Mouse (Mus musculus): ENCODE results near the gene Fndc3b. TPM values are rescaled to one million over a fixed set of nuclear protein-coding genes. Genes with fewer than 3 reads are reported as not detected.

The Fndc3b gene
- total RNA-seq, 2 experiments from 2014 or later = 30.8 to 35.4 TPM

DNA sequence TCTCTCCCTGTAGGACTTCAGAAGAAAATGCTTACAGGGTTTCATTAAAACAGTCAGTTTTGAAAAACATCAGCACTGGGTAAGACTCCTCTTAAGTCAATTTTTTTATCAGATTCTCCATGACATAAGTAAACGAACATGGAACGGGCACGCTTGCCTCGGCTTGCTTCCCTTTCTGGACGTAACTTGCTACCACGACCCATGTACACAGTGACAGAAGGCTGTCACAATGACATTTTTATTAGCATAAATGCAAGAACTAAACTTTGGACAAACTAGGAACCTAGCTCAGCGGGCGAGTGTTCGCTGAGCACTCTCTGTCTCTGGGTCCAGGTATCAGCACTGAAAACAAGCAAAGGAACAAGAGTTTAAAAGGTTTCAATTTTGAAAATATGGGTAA lies 136.9 kb downstream of the Fndc3b start:
- intact Hi-C loops (cut with DNase I; ENCODE audit: low total_unique reads) = no loop called here

DNA sequence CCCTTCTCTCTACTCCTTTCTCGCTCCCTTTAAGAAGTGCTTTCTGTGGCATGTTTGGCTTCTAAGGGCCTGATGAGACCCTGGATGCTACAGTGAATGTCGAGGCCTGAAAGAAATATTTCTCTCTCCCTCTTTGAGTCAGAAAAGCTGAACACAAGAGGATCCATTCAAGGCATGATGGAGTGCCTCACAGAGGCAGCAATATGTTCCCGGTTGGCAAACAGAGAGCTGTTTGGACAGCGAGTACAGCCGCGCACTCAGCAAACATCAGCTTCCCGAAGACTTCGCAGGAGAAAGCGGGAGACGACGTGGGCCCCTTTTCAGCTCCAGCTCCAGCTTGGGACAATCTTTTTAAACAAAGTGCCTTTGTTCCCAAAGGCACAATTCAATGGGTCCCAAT lies 137.6 kb downstream of the Fndc3b start:
- no peak for DNase-seq
- intact Hi-C loops (cut with DNase I; ENCODE audit: low total_unique reads) = no loop called here

More for the DNA sequence above, 136.9 kb downstream of the Fndc3b start:
- no peak for DNase-seq

DNA sequence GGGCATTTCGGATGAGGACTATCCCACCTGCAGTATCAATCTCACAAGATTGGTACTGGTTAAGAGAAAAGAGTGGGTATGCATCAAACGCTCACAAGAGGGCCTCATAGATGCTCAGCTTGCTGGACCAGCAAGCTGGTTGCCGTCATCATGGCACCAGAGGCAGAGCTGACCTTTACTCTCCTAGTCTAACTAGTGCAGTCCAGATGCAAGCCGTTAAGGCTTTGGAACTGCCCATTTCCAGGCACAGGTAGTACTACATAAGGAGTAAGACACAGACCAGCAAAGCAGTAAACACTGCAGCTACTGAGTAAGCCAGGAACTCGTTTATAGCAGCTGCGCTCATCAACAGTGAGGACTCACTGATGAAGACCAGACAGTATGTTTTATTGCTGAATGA lies 138.8 kb downstream of the Fndc3b start:
- DNase-seq = no peak
- intact Hi-C loops (cut with DNase I; ENCODE audit: low total_unique reads) = no loop called here

DNA sequence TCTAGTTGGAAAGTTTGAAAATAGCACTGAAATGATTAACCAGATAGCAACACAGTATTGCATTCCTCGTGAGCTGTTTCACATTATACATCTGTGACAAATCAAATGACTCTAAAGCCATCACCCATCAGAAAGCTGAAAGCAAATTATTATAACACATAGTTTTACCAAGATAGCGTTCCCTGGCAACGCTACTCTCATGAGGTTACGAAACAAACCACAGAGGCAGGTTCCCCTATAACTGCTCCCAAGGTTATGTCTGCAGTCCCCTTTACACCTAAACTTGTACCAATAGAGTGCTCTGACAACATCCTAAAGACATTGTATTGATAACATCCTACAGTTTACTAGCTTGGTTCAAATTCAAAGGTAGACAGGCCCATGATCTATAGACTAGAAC lies 145.8 kb downstream of the Fndc3b start:
- intact Hi-C loops (cut with DNase I; ENCODE audit: low total_unique reads) = no loop called here

DNA sequence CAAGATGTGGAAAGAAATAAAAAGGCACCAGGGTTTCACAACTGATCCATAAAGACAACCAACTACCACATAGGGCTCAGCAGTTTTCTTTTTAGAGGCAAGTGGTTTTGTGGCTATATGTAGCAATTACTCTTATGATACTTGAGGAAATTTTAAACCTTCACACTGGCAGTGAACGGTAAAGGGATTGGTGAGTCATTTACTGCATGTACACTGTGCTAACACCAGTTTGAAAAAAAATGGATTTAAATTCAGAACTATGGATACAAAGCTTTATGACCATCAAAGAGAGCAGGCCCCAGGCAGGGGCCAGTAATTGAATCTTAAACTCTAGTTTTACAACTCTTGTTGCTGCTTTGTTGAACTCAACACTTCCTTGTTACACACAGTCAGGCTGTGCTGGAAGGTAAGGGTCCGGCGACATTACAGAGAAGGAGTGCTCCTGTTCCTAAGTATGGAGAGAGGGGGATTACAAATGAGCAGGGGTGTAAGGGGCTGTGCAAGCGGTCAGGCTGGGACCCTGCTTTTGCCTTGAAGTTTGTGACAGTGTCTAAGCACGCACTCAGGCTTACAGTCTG lies 148.0 kb downstream of the Fndc3b start:
- intact Hi-C loops (cut with DNase I; ENCODE audit: low total_unique reads) = no loop called here
- DNase-seq = no peak

More for the DNA sequence above, 145.8 kb downstream of the Fndc3b start:
- DNase-seq = no peak

DNA sequence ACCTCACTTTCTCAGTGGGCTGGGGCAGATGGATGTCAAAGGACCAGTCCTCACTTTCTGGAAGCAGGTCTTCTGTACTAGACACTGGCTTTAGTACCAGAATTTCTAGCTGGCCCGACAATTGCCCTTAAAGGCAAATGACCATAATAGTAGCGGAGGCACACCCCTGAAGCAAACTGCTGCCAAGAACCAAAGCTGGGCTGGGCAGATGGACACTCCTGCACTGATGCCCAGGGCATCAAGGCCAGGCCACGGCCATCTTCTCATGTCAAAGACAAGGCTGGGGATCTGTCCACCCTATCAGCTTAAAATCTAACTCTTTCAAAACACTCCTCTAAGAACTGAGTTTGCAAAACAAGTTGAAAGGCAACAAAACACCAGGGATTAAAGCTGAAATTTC lies 148.6 kb downstream of the Fndc3b start:
- DNase-seq = no peak
- intact Hi-C loops (cut with DNase I; ENCODE audit: low total_unique reads) = no loop called here

DNA sequence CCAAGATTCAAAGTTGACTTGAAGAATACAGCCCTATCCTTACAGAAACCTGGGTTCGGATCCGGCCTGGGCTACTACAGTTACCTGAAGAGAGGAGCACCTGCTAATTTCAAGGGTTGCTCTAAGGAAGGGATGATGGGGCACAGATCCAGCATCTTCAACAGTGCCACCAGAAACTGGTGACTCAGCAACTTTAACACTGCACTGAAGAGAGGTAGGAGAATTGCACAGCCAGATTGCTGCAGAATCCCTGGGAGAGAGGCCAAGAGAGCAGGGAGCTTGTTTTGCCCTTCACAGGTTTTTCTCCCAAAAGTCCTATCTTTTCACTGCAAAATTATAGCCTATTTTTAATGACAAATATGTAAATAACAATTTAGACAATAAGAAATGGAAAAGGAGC lies 149.2 kb downstream of the Fndc3b start:
- intact Hi-C loops (cut with DNase I; ENCODE audit: low total_unique reads) = no loop called here
- DNase-seq = no peak

DNA sequence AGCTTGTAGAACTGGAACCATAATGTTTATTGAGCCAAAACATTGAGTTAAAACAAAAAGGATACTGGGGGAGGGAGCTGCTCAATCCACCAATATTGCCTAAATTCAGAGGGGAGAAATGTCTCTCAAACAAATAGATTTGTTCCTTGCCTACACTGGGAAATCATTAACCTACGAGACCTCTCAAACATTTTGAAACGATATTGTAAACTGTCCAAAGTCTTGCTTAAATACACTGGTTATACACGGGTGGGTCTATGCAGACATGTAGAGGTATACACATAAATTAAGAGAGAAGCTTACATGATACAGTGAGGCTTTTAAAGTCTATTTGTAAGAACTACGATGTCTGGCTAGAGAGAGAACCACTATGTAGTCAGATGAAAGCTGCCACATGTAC lies 151.8 kb downstream of the Fndc3b start:
- intact Hi-C loops (cut with DNase I; ENCODE audit: low total_unique reads) = no loop called here

DNA sequence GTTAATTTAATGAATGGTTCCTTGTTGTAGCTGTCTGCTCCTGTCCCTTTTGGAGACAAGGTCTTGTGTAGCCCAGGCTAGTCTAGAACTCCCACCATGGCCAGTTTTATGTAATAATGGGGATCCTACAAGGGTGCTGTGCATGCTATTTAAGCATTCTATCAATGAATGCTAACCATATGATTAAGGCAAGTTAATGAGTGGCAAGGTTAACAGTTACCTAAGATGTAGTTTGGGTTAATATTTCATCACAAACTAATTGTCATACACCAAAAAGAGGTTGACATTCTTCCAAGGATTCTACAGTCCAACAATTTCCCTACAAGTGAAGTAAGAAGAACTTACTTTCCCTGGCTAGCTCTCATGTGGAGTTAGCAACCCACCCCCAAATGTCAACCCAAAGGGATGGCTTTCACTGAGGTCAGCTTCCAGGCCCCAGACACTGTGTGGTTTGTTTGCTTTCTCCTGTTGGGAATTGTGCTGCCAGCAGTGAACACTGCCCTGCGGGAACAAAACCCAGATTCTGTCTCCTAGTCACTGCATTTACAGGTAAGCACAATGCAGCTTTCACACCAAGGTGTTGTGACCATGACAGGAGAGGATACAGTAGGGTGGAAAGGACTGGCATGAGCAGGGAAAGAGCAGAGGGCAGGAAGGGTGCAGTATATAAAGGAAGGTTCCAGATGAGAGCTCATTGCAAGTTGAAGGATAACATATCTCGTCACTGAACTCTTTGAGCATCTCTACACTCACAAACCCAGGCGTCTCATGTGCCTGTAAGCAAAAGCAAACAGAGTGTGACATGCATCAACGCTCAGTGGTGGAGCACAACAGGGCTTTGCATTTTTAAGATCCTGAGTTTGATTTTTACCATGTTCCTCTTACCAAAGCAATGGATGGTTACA lies 153.8 kb downstream of the Fndc3b start:
- no peak for DNase-seq
- intact Hi-C loops (cut with DNase I; ENCODE audit: low total_unique reads) = no loop called here

More for the DNA sequence above, 151.8 kb downstream of the Fndc3b start:
- DNase-seq = no peak

DNA sequence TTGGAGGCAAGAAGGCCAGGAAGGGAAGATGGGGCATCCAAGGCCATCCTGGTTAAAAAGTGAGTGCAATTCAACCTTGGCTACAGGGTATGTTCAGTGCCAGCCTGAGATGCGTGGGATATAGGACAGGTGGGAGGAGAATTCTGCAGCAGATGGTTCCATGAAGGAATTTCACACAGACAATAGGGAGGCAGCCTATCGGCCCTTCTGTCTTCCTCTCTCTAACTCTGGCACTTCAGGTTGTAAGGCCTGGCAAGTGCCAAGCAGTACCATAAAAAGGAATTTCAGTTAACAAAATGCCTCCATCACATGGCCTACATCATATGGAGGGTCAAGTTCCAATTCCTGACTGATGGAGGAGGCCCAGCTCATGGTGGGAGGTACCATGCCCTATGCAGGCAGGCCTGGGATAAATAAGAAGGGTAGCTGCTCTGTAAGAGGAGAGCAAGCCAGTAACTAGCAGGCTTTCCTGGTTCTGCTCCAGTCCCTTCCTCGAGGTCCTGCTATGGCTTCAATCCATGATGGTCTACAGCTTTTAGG lies 155.6 kb downstream of the Fndc3b start:
- intact Hi-C loops (cut with DNase I; ENCODE audit: low total_unique reads) = no loop called here
- no peak for DNase-seq

DNA sequence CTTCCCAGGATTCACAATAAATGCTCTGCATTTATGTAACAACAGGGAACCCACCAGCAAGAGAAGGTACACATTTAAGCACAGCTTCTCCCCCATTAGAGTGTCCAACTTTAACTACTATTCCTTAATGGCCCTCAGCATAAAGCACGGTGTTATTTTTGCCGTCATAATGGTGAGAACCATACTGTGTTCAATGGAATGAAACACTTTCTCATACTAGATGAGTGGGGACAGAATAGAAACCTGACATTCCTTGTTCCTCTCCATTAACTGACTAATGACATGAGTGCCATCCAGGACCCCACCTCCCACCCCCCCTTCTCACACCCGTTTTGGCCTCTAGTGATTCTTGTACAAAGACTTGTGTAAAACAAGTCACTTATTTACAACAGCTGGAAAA lies 156.8 kb downstream of the Fndc3b start:
- intact Hi-C loops (cut with DNase I; ENCODE audit: low total_unique reads) = no loop called here
- DNase-seq = no peak

DNA sequence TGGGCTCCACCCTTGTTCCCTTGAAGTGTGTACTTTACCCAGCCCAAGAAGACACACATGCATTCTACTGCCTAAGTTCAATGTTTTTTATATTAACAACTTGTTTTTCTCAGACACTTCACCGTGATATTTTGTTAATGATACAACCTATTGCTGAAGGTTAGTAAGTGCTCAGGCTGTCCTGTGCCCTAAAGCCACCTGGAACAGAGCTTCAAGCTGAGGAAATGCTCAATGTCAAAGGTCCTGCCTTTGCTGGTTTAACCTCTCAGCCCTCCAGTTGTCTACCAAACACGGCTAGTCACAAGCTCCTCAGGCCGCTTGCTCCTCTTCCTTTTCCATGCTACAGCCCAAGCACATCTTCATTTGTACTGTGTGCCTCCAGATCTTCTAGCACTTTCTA lies 157.3 kb downstream of the Fndc3b start:
- intact Hi-C loops (cut with DNase I; ENCODE audit: low total_unique reads) = no loop called here
- no peak for DNase-seq

DNA sequence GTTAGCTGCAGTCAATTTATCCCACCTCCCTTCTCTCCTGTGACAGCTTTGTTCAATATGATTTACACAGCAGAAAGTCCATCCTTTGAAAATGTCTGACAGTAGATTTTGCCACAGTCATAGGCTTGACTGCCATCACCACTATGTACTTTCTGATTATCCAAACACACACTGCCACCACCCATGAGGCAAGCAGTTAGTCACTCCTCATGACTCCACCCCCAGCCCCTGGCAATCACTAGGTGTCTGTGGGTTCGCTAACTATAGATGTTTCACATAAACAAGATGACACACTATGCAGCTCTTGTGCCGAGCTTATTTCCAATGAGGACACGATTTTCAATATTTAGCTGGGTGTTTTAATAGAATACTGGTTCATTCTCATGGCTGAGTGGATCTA lies 160.1 kb downstream of the Fndc3b start:
- DNase-seq = no peak
- intact Hi-C loops (cut with DNase I; ENCODE audit: low total_unique reads) = no loop called here

DNA sequence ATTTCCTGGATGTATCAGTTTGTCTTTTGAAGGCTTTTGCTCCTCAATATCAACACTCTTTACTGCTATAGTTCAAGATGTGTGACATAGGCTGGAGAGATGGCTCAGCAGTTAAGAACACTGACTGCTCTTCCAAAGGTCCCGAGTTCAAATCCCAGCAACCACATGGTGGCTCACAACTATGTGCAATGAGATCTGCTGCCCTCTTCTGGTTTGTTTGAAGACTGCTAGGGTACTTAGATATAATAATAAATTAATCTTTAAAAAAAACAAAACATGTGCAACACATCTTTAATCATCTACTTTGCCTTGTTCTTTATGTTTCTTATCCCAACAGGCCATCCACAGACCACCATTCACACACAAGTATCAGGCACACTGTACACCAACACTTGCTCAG lies 160.7 kb downstream of the Fndc3b start:
- no peak for DNase-seq
- intact Hi-C loops (cut with DNase I; ENCODE audit: low total_unique reads) = no loop called here

DNA sequence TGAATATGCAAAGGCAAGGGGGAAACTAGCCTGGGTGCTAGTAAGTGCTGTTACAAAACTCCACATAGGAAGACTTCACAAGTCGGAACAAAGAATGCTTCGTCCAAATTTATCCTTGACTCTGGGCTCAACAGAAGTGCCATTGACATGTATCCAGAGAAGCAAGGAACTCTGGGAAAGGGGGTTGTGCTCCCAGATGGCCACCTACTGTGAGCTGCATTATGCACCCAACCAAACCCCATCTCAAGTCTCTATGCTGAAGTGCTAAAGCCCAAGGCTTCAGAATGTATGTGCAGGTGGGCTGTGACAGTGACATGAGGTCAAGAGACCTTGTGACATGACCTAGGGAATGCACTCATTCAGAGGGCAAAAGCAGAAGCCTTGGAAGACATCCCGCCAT lies 165.5 kb downstream of the Fndc3b start:
- no peak for DNase-seq

DNA sequence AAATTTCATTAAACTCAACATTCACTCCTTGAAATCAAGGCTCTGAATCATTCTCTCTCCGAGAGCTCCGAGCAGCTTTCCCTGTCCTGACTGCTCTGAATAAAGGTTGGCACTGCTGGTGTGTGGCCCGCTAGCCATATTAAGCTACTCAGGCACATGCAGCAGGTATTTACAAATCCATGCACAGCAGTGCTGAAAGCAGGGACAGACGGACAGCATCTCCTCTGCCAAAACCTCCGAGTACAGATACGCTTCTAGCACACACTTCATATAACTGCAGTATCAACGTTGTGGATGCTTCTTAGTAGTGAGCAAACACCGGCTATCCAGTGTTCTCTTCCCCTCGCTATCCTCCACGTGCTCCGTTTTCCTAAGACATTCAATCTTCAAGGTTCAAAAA lies 167.0 kb downstream of the Fndc3b start:
- intact Hi-C loops (cut with DNase I; ENCODE audit: low total_unique reads) = no loop called here
- no peak for DNase-seq

More for the DNA sequence above, 165.5 kb downstream of the Fndc3b start:
- intact Hi-C loops (cut with DNase I; ENCODE audit: low total_unique reads) = no loop called here

DNA sequence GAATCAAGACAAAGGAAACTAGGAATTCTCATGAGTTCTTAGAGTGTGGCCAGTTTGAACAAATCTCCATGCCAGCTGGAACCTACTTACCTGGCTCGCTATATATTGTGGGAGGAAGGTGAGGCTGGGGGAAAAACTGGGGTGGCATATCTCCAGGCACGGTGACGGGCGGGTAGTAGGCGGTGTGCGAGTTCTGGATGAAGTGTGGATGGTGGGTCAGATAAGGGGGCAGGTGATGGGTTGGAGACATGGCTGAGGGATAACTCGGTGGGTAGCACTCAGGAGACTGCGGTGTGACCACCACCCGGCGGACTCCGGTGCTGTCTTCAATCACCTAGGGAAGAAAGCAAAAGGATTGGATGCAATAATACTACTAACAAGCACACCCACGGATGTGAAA lies 169.3 kb downstream of the Fndc3b start:
- intact Hi-C loops (cut with DNase I; ENCODE audit: low total_unique reads) = no loop called here
- DNase-seq = no peak

DNA sequence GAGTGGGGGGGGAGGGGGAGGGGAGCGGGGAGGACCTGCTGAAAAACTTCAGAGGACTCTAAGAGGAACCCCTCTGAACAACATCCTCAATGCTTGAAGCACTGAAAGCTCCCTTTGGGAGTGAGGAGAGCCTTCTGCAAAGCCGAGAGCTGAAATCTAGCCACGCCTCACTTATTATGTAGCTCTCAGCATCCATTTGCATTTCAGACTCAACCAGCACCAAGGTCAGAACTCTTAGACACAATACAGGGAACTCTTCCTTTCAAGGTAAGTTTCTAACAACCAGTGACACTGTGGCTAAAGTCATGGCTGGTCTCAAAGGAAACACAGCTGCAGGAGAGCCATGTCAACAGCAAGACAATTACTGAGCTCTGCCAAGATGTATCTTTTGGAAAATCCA lies 169.9 kb downstream of the Fndc3b start:
- DNase-seq = no peak
- intact Hi-C loops (cut with DNase I; ENCODE audit: low total_unique reads) = no loop called here

DNA sequence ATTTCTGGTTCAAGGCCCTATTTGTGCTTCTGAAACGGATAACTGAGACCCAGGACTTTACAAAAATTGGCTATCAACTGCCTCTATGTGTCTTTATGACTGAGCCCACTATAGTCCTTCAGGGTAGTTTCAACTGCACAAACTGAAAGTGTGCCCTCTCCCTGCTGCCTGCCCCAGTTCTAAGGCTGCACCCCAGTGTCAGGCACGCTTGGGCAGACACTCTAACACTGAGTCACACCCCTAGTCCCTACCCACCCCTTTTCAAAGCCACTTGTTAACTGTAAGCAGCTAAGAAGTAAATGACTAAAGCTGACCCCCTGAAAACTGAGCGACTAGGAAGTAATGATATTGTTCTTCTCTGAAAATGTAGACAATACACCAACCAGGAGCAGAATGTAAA lies 176.9 kb downstream of the Fndc3b start:
- intact Hi-C loops (cut with DNase I; ENCODE audit: low total_unique reads) = no loop called here
- DNase-seq = no peak

DNA sequence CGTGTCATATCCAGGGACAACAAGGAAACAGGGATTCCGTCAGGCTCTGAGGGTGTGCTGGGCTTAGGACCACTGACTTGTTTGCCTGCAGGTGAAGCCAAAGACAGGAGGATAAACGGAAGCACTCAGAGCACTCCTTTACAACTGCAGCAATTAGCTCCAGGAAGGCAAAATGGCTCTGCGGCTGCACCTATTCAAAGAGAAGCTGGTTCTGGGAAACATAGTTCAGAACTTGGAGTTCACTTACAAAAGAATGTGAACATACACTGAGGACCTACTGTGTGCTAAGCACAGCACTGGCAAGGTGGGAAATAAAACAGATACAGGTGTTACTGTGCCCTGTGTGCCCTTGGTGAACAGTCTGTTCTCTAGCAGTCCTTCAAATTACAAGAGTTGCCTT lies 177.4 kb downstream of the Fndc3b start:
- intact Hi-C loops (cut with DNase I; ENCODE audit: low total_unique reads) = no loop called here
- no peak for DNase-seq

DNA sequence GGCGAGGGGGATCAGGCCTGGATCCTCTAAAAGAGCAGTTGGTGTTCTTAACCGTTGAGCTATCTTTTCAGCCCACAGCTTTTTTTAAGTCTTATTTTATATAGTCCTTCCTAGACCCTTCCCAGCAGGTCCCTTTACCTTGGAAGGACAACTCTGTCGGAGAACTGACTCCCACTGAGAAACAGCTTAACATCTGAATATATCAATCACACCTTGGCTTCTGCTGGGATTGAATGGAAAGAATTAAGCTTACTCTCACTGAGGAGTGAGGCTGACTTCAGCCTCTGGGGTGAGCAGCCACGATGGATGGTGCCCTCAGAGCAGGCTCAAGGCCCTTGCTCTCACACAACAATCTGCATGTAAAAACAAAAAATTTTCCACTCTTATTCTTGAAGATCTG lies 179.1 kb downstream of the Fndc3b start:
- no peak for DNase-seq
- intact Hi-C loops (cut with DNase I; ENCODE audit: low total_unique reads) = no loop called here

Measured in gastrocnemius, postnatal 14 days (tissue).